Mouse (Mus musculus): Measurements from ENCODE around the gene Nup210.
A peak's percentile ranks its signal among the peaks of the same experiment; 100 is the strongest.
"Not testable (repeated sequence)": the region's sequence is repeated elsewhere in the genome, so short reads cannot be mapped to it uniquely, and the experiment has no call there.

Nup210 gene

DNA sequence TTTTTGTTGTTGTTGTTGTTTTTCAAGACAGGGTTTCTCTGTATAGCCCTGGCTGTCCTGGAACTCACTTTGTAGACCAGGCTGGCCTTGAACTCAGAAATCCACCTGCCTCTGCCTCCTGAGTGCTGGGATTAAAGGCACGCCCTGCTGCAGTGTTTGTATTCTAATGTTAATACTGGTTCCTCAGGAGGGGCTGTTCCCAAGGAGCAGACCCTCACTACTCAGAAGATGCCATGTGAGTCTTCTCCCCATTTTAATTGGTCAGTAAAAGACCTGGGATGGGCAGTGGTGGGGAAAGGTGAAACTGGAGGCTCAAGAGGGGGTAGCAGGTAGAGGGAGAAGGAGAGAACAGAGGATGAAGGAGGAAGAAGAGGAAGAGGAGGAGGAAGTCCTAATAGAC, 13.2 kb downstream of the Nup210 start:
- DNase-seq: not testable (repeated sequence)

DNA sequence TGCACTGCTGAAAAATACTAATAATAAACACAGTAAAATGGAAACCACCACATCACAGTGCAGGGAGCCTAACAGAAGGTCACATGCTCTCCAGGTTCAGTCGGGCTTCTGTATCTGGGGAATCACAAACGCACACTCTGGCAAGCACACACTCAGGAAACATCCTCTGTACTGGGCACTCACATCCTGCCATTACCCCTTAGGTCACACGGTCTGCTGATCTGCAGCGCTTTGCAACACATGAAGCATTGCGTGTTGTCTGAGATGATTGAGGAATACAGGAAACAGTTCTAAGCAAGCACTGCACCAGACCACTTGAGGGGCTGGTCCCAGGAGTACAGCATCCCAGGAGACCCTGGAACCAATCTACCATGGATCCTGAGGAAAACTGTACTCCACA, 16.0 kb downstream of the Nup210 start:
- no peak for DNase-seq

DNA sequence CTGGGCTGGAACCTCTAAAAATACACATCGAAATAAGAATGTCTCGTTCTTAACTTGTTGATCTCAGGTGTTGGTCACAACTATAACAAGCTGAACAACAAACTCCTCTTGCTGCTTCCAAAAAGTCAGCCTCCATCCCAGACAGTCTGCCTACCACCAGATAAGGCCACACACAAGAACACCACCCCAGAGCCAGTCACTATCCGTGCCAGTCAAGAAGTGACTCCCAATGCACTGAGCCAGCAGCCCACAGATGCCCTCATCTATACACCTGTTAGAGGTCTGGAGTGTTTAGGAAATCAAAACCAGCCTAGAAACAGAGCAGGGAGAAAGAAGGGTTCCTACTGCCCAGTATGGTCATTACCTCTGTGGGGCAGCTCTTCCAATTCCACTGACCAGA, 18.8 kb downstream of the Nup210 start:
- DNase-seq: no peak

DNA sequence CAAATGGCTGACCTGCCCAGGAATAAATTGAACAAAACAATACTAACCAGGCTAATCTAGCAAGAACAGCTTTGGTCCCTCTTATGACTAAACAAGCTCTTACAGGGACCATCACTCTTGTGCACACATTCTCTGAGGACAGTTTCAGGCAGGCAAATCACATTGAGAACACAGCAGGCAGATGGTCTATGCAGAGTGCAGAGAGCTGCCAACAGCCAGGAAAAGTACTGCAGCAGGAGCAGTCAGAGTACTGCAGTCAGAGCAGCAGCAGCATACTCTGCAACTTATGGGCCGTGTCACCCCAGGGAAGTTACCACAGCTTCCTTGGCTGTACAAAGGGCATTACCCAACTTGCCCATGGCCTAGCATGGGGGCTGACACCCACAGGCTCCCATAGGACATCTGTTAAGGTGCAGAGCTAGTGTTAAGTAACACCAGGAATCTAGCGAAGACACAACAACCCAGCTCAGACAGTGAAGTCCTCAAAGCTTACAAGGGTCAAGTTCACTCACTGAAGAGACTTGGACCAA, 21.5 kb downstream of the Nup210 start:
- no peak for DNase-seq

DNA sequence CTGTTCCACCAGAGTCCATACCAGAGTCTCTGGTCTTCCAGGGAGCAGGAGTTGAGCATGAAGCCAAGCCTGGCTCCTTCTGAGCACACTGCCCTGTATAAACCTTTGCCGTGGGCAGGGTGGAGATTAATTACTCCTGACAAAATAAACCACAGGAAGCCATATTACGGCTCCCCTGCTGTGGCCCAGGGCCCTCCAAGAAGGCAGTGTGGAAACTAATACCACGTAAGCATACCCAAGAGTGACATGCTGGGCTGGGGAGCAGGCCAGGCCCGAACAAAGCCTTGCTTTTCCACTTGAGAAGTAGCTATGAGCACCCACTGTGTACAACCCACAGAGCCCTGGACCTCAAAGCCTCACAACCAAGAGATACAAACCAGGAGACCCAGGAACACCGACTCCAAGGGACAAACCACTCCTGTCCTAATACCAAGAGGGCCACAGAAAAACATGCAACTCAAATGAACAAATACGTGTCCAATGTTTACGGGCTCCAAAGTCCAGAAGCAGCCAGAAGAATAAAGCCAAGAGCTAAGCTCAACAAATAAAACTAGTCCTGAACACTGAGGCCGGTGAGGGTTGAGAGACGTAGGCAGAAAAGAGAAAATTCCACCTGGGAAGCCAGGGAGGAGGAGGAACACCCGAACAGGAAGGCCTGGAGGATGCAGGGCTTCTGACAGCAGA, 24.3 kb downstream of the Nup210 start:
- DNase-seq: no peak

DNA sequence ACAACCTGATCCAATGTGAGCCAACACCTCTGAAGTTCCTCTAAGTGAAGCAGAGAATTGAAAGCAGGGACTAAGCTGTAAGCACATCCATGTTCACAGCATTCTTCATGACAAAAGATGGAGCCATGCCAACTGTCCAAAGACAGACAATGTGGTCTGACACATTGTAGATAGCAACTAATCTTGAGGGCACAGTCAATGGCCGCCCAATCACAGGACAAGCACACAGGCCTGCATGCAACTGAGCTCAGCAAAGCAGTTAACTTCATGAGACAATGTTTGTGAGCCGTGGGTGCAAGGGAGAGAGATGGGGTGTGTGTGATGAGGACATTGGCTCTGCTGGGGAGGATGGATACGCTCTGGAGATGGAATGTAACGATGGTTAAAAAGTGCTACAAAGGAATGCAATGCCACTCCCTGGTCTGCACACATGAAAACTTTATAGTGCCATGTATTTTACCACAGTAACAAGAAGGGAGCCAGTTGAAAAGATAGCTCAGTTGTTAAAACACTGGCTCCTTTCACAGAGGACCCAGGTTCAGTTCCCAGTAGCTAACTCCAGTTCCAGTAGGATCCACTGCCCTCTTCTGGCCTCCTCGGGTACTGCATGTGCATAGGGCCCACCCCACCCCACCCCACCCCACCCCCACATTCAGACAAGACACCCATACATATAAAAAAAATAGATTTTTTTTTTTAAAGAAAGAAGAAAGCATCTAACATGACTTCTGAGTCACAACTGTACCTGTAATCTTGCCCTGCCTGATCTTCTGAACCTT, 31.3 kb downstream of the Nup210 start:
- DNase-seq: no peak

DNA sequence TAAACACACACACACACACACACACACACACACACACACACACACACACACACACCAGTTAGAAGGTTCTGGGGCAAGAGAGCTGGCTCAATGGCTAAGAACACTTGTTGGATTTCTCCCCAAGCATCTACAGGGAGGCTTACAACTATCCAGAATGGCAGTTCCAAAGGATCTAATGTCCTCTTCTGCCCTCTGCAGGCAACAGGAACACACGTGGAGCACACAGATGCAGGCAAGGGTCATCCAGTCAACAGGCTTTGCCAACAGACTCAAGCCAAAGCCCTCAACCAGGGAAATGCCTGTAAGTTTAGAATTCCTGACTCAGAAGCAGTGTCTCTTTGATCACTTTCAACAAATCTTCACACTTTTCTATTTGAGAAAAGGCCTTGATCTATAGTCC, 36.6 kb downstream of the Nup210 start:
- DNase-seq: no peak

DNA sequence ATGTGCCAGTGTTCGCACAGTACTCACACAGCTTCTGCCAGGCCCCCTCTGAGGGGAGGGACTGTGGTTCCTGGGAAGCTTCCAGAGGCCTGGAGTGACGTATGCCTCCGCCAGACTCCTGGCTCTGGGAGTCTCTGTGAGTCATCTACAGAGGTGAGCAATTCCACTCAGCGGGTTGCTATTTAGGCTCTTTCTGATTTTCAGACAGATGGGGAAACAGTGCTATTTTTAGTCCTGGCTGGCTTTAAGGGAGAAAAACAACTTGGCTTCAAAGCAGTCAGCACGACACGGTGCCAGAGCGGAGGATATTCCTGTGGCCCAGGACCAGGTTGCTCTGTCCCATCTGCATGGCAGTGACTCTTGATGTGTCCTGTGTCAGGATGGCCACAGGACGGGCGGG, 40.4 kb downstream of the Nup210 start:
- peak; percentile 66 for DNase-seq

DNA sequence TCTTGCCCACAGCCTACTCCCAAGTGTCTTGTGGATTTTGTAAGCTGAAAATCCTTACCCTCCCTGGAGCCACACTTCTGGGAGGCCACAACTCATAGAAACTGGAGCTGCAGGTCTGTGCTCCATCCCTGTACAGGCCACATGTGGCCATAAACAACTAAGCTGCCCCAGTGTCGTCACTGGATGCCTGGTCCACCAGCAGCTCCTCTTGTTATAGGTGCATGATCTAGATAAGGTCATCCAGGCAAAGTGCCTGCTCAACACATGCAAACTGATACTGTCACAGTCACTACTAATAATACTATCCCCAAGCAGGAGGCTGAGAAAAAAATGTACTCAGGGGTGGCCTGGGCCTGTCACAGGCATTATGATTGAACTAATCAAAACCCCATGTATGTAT, 48.1 kb downstream of the Nup210 start:
- DNase-seq: no peak

DNA sequence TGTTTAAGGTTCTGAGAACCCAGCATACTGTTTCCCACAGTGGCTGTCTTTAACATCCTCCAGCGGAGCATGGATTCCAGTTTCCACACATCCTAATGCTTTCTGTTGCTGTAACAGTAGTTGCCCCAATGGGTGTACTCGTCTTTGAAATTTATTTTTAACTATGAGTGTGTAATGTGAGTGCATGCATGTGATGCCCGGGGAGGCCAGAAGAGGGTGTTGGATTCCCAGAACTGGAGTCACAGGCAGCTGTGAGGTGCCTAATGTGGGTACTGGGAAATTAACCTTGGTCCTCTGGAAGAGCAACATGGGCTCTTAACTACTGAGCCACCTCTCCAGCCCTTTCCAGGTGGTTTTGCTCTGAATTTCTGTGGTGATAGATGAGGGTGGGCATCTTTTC, 49.6 kb downstream of the Nup210 start:
- DNase-seq: no peak

DNA sequence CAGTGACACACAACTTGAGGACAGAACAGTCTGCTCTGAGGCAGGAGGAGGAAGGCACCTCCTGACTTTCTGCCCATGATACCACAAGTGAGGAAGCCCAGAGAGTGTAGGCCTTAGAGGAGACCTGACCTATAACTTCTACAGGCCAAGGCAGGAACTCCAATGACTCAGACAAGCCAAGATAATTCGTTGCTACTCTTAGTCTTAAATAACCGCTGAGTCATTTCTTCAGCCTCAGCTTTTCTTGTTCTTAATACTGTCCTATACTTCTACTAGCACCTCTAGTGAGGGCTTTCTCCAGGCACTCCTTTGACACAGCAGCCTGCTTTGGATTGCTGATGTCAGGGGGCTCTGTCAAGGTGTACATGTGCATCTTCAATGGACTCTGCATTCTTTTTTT, 55.3 kb downstream of the Nup210 start:
- no peak for DNase-seq

DNA sequence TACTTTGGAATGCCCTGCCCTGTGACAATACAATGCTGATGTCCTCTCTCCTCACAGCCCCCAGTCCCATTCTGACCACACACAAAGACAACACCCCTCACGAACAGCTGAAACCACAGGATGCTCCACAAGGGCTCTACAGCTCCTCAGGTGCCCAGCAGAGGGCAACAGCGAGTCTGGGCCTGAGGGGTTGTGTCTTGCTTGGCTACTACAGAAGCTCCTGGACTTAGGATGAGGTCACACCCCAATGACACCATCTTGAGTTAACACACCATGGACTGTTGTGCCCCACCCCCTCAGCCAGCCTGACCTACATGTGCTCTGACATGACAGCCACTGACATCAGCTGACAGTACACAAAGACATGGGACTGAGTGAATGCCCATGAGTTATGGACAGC, 56.9 kb downstream of the Nup210 start:
- peak; percentile 35 for DNase-seq

DNA sequence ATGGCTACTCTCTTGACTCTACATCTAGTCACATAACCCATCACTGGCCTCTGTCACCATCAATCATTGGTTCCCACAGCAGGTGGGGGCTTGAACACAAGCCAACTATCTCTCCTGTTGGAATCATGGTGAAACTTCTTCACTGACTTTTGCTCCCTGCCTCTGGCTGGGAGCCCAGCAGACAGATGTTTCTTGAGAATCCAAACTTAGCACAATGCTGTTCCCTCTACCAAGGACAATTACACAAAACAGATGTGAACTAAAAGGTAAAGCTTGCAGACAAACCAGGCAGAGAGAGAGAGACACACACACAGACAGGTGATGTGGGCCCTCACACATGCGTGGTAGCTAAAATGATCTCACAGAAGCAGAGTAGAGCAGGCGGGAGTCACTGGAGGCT, 58.6 kb downstream of the Nup210 start:
- DNase-seq: no peak

DNA sequence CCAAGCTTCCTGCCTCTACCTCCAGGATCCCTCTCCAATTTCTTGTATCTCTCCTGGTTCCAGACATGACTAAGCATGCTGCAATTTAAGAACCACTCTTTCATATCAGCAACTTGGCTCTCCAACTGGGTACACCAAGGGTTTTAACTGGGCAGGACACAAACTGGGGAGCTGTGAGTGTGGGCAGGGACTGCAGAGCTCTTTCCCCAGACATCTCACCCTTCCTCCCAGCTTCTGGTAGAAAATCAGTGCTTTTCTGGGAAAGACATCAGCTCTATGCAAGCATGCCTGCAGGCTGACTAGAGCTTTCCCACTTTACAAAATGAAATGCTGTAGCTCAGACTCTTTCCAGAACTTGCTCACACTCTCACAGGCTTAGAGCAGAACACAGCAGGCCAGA, 60.3 kb downstream of the Nup210 start:
- DNase-seq: no peak

DNA sequence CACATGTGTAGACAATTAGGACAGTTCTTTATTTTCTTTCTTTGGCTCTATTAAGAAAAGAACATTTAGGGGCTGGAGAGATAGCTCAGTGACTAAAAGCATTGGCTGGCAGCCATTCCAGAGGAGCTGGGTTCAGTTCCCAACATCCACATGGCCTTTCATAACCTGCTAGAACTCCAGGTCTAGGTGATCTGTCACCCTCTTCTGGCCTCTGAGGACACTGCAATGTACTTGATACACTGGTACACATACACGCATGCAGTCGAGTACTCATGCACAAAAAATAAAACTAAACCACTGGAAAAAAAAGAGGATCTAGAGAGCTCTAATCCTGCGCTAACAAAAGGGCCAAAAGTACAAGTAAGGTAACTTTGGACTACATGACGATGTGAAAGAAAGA, 64.1 kb downstream of the Nup210 start:
- no peak for DNase-seq

DNA sequence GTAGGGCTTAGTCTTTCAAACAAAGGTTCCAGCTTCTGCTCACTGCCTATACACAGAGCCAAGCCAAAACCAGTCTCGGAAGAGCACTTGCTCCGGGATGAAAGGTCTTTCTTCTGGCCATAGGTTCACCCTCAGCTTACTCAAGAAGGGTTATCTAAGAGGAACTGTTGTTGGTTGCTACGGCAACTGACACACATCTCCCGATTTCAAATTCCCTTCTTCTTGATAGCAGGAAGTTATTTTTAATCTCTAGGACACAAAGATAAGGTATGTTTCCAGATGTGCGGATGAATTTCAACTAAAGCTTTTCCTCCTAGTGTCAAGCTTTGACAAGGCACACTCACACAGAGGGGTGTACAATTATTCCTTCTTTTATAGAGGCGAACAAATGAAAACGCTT, 68.6 kb downstream of the Nup210 start:
- no peak for DNase-seq

DNA sequence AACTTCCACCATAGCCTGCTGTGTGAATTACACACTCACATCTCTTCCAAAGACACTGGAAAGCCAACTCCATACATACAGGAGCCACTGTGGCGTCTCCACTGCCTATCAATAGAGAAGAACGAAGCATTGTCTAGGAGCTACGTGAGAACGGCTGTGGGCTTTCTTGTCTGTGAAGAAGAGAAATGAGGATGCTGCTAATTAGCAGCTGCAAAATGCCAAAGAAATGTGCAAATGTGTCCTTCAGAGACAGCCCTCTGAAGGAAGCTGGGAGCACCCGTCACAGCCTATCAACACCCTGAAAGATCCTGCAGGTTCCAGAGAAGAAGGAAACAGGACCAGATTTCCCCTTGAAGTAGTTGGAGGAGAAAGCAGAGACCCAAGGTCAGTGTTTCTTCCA, 69.2 kb downstream of the Nup210 start:
- DNase-seq: no peak

DNA sequence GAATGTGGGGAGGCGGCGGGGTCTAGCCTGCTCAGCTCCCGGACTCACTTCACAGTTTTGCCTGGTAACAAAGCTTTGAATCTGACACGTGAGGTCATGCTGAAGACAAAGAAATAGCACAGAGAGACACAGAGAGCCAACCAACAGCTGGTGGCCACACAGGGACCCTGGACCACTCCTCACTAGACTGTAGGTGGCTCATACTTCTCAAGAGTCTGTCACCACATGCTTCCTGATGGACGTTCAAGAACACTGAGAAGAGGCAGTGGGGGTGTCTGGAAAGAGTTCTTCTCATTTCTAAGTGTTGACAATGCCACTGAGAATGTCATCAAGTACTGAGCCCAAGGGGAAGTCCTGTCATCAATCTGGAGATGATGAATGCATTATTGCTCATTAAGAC, 70.4 kb downstream of the Nup210 start:
- DNase-seq: no peak

DNA sequence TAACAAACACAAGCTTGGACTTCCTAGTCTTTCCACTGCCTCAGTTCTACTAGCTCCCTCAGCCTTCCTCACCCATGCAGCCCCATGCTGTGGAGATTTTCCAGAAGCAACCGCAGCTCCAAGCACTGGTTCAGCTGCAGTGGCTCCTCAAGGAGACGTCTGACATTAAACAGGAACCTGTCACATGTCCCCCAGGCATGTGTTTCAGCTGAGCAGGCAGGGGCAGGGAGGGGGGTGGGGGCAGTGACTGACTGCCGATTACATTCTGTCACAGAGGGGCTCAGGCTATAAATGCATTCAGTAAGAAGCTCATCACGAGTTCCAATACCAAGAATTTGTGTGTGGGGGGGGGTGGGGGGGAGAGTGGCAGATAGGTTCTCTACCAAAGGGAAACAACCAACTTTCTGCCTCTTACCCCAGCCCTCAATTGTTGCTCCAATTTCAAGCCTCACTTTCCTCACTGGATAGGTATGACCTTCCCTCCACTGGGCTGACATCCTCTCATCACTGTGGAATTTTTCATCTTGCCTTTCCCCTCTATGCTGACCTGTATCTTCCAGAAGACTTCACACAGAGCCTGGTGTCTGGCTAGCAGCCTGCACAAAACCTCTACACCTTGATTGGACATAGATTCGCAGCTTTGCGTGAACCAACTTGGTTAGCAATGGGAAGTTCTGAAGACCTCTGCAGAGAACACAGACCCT, 71.8 kb downstream of the Nup210 start:
- no peak for DNase-seq

DNA sequence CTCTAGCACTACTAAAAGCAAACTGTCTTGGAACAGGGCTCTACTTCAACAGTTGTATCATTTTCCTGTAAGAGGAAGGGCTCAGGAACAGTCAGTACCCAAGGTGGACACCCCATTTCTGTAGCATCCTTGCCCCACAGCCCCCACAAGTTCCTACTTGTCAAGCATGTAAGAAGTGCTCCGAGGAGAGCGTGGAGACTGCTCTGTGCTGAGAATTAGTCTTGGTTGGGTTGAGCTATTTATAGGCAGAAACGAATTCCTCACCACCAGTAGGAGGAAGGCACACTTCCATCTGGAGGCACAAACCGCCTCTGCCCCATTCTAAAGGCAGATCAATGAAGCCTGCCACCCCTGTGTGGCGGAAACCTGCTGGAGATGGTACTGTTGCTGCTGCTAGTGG, 75.3 kb downstream of the Nup210 start:
- no peak for DNase-seq

DNA sequence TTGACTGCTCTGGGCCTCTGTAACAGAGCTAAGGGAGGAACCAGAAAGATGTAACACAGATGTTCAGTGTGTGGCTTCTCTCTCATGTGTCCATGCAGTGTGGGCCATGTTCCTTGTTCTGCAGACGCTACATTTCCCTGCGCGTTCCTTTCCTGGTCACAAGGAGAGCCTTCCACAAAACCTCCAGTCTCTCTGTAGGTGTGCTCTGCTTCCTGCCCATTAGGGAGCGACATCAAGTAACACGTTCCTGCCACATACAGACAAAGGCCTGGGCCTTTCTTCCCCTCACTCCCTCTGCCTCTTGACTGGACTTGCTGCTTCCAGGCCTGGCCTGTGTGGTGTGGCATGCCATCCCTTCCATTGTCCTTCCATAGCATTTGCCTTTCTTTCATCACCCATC, 88.4 kb downstream of the Nup210 start:
- no peak for DNase-seq

DNA sequence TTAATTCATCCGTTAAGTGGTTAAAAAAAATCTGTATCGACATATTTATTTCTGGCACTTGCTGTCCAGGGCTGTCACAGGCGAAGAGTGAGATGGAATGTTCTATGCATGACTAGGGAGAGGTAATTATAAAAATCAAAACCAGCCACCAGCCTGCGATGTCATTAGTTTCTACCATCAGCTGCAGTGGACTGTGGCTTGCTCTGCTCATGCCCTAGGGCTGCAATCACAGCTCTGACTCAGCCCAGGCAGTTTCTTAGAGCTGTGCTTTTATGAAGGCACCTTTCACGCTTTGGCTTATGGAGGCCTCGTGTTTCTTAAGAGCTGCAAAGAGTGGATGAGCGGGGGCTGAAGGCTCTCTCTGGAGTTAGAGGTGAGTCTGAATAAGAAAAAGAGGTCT, 95.8 kb downstream of the Nup210 start:
- no peak for DNase-seq

DNA sequence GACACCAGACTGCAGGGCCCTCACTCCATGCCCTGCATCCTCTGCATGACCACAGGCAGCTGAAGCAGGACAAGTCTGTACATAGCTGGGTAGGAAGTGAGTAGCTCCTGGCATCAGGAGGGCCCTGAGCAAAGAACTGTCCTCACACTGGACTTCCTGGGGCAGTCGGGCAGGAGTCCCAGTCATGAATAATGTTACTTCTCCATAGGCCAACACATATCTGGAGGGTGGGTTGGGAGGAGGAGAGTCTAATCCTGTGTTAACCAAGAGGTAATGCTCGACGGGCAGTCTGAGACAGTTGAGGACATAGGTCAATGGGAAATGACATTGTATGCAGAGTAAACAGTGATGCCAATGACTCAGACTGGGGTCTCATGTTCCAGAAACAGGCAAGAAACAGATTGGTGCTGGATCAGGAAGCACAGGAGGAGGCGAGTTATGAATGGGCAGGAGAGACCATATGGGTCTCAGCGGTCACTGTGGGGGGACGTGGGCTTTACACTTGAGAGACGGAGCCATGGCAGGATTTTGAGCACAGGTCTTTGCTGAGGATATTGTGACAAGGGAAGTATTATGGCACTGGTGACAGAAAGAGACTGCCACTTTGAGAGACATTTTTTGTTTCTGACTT, 99.9 kb downstream of the Nup210 start:
- DNase-seq: no peak
